Mouse (Mus musculus) liver, embryonic 14.5 days (tissue): ENCODE data around the gene Cdc42se2.

Source experiments
- CTCF ChIP-seq: IDR thresholded peaks from 2 replicates; pipeline ENCODE4 v1.5.1; 2016; ENCODE audit warnings: antibody characterized with exemption, low read depth, control low read depth
- EP300 ChIP-seq: IDR thresholded peaks from 2 replicates; pipeline ENCODE4 v1.6.1; 2016; ENCODE audit warnings: antibody characterized with exemption, low read depth

DNA sequence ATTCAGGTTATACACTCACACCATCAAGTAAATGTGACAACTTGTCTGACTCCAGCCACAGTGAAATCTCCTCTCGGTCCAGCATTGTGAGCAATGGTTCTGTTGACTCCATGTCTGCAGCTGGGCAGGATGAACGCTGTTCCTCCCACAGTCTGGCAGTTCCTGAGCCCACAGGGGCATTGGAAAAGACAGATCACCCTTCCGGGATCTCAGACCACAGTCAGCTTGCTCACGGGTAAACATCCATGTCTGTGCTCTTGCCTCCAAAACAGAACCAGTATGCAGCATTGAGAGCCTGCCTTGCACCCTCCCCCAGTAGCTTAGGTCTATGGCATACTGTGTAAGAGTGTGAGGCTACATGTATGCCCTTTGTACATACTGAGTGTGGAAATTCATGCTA lies 97.3 kb downstream of the Cdc42se2 start:
- TF ChIP-seq CTCF (no peak), EP300 (no peak)
